Mouse (Mus musculus) MEL (cell line): Measurements from ENCODE around the gene Snrpd2. TPM values are rescaled to one million over a fixed set of nuclear protein-coding genes. Genes with fewer than 3 reads are reported as not detected.

Source experiments
- DNase-seq: peaks from one replicate; pipeline ENCODE4 v3.0.0; 2011; ENCODE audit warnings: low read depth, low spot score
- H3K27ac ChIP-seq: 2 replicates; pipeline ENCODE4 v1.5.1; 2012; ENCODE audit warnings: low read depth, mild to moderate bottlenecking, control low read depth, low read length, moderate library complexity; ENCODE audit not compliant: control insufficient read depth
- H3K27me3 ChIP-seq, 2 experiments: fragments of 150-350 bp in 1 of 2; sonication (generic) in 1 of 2; 2 replicates each; pipeline ENCODE4 v1.6.1; 2012; ENCODE audit warnings: low read length in 2 of 2, mild to moderate bottlenecking in 2 of 2, improper control_type of control experiment in 1 of 2, moderate library complexity in 1 of 2; ENCODE audit not compliant: insufficient read depth in 2 of 2, control insufficient read depth in 1 of 2
- H3K36me3 ChIP-seq, 2 experiments: 2 replicates each; pipeline ENCODE4 v1.6.1; 2012 to 2014; ENCODE audit warnings: low read length in 2 of 2, improper control_type of control experiment in 1 of 2, inconsistent platforms in 1 of 2, mild to moderate bottlenecking in 1 of 2; ENCODE audit not compliant: insufficient read depth in 2 of 2, control insufficient read depth in 1 of 2
- H3K4me1 ChIP-seq, 2 experiments: fragments of 150-350 bp in 1 of 2; sonication (generic) in 1 of 2; 2 replicates each; pipeline ENCODE4 v1.6.1; 2012; ENCODE audit warnings: low read length in 2 of 2, improper control_type of control experiment in 1 of 2, mild to moderate bottlenecking in 1 of 2; ENCODE audit not compliant: insufficient read depth in 2 of 2, control insufficient read depth in 1 of 2
- H3K4me3 ChIP-seq, 2 experiments: fragments of 150-350 bp in 1 of 2; sonication (generic) in 1 of 2; 2 replicates each; pipeline ENCODE4 v1.5.1; 2012; ENCODE audit warnings: low read depth in 2 of 2, low read length in 2 of 2, mild to moderate bottlenecking in 2 of 2, moderate library complexity in 2 of 2, control low read depth in 1 of 2, improper control_type of control experiment in 1 of 2; ENCODE audit not compliant: control insufficient read depth in 1 of 2, insufficient read depth in 1 of 2
- H3K79me2 ChIP-seq: 2 replicates; pipeline ENCODE4 v1.6.1; 2012; ENCODE audit warnings: mild to moderate bottlenecking, low read length, moderate library complexity; ENCODE audit not compliant: control insufficient read depth, poor library complexity, insufficient read depth
- H3K9ac ChIP-seq: 2 replicates; pipeline ENCODE4 v1.6.1; 2012; ENCODE audit warnings: low read depth, mild to moderate bottlenecking, control low read depth, low read length, moderate library complexity; ENCODE audit not compliant: control insufficient read depth, poor library complexity, severe bottlenecking
- H3K9me3 ChIP-seq: fragments of 150-350 bp; sonication (generic); replicated peaks from 2 replicates; pipeline ENCODE4 v1.6.1; 2012; ENCODE audit warnings: mild to moderate bottlenecking, low read length, improper control_type of control experiment, moderate library complexity; ENCODE audit not compliant: insufficient read depth
- BHLHE40 ChIP-seq: IDR thresholded peaks from 2 replicates; pipeline ENCODE4 v1.6.1; 2012; ENCODE audit warnings: low read depth, mild to moderate bottlenecking, inconsistent platforms, low read length, improper control_type of control experiment, borderline replicate concordance
- CHD1 ChIP-seq: IDR thresholded peaks from 2 replicates; pipeline ENCODE4 v1.6.1; 2012; ENCODE audit warnings: low read depth, mild to moderate bottlenecking, inconsistent platforms, low read length, improper control_type of control experiment
- CHD2 ChIP-seq: IDR thresholded peaks from 2 replicates; pipeline ENCODE4 v1.6.1; 2011; ENCODE audit warnings: low read length, improper control_type of control experiment
- CTCF ChIP-seq, 3 experiments: IDR thresholded peaks in 2 of 3; conservative IDR thresholded peaks in 1 of 3; 2 replicates each; pipeline ENCODE4 v1.5.1; 2011 to 2012; ENCODE audit warnings: low read length in 3 of 3, low read depth in 2 of 3, mild to moderate bottlenecking in 2 of 3, improper control_type of control experiment in 1 of 3, inconsistent platforms in 1 of 3, mixed read lengths in 1 of 3, moderate library complexity in 1 of 3; ENCODE audit not compliant: control insufficient read depth in 1 of 3, insufficient read depth in 1 of 3, poor library complexity in 1 of 3, severe bottlenecking in 1 of 3
- E2F4 ChIP-seq: IDR thresholded peaks from 2 replicates; pipeline ENCODE4 v1.6.1; 2011; ENCODE audit warnings: low read depth, low read length, improper control_type of control experiment, borderline replicate concordance
- ELF1 ChIP-seq: IDR thresholded peaks from 2 replicates; pipeline ENCODE4 v1.6.1; 2014; ENCODE audit warnings: low read depth, mild to moderate bottlenecking, inconsistent platforms, low read length, improper control_type of control experiment, moderate library complexity
- EP300 ChIP-seq, 2 experiments: IDR thresholded peaks; 2 replicates each; pipeline ENCODE4 v1.6.1; 2011; ENCODE audit warnings: improper control_type of control experiment in 2 of 2, low read length in 2 of 2, low read depth in 1 of 2, mild to moderate bottlenecking in 1 of 2
- ETS1 ChIP-seq: IDR thresholded peaks from 2 replicates; pipeline ENCODE4 v1.6.1; 2012; ENCODE audit warnings: low read depth, mild to moderate bottlenecking, inconsistent platforms, low read length, improper control_type of control experiment, moderate library complexity
- GABPA ChIP-seq: IDR thresholded peaks from 2 replicates; pipeline ENCODE4 v1.6.1; 2012; ENCODE audit warnings: low read depth, mild to moderate bottlenecking, inconsistent platforms, low read length, improper control_type of control experiment, moderate library complexity
- HCFC1 ChIP-seq: IDR thresholded peaks from 2 replicates; pipeline ENCODE4 v1.6.1; 2012; ENCODE audit warnings: low read depth, mild to moderate bottlenecking, inconsistent platforms, low read length, improper control_type of control experiment, moderate library complexity
- JUND ChIP-seq: IDR thresholded peaks from 2 replicates; pipeline ENCODE4 v1.6.1; 2011; ENCODE audit warnings: low read depth, mild to moderate bottlenecking, improper control_type of control experiment, low read length
- KAT2A ChIP-seq: conservative IDR thresholded peaks from 2 replicates; pipeline ENCODE4 v1.6.1; 2012; ENCODE audit warnings: low read depth, low read length, improper control_type of control experiment, inconsistent platforms
- MAFK ChIP-seq: IDR thresholded peaks from 2 replicates; pipeline ENCODE4 v1.6.1; 2011; ENCODE audit warnings: low read depth, mild to moderate bottlenecking, low read length, improper control_type of control experiment, borderline replicate concordance
- MAX ChIP-seq: IDR thresholded peaks from 2 replicates; pipeline ENCODE4 v1.6.1; 2011; ENCODE audit warnings: low read length, improper control_type of control experiment
- MAZ ChIP-seq: IDR thresholded peaks from 2 replicates; pipeline ENCODE4 v1.6.1; 2012; ENCODE audit warnings: low read depth, mild to moderate bottlenecking, inconsistent platforms, low read length, improper control_type of control experiment
- MEF2A ChIP-seq: IDR thresholded peaks from 2 replicates; pipeline ENCODE4 v1.6.1; 2014; ENCODE audit warnings: low read depth, mild to moderate bottlenecking, inconsistent platforms, low read length, improper control_type of control experiment; ENCODE audit not compliant: poor library complexity, insufficient replicate concordance, severe bottlenecking; ENCODE audit errors: extremely low read depth
- MXI1 ChIP-seq: IDR thresholded peaks from 2 replicates; pipeline ENCODE4 v1.6.1; 2011; ENCODE audit warnings: mild to moderate bottlenecking, low read depth, low read length, improper control_type of control experiment
- MYB ChIP-seq: IDR thresholded peaks from 2 replicates; pipeline ENCODE4 v1.6.1; 2011; ENCODE audit warnings: mild to moderate bottlenecking, low read depth, low read length, improper control_type of control experiment
- MYC ChIP-seq: IDR thresholded peaks from 2 replicates; pipeline ENCODE4 v1.6.1; 2011; ENCODE audit warnings: low read depth, mild to moderate bottlenecking, low read length, improper control_type of control experiment, moderate library complexity
- NELFE ChIP-seq: IDR thresholded peaks from 2 replicates; pipeline ENCODE4 v1.6.1; 2011; ENCODE audit warnings: low read depth, low read length, improper control_type of control experiment
- NRF1 ChIP-seq: IDR thresholded peaks from 2 replicates; pipeline ENCODE4 v1.6.1; 2014; ENCODE audit warnings: low read depth, mild to moderate bottlenecking, inconsistent platforms, low read length, improper control_type of control experiment, moderate library complexity; ENCODE audit not compliant: poor library complexity, insufficient read depth, severe bottlenecking
- POLR2A ChIP-seq, 2 experiments: IDR thresholded peaks; 2 replicates each; pipeline ENCODE4 v1.6.1; 2011 to 2012; ENCODE audit warnings: low read length in 2 of 2, mild to moderate bottlenecking in 2 of 2, control low read depth in 1 of 2, improper control_type of control experiment in 1 of 2, low read depth in 1 of 2, moderate library complexity in 1 of 2; ENCODE audit not compliant: control insufficient read depth in 1 of 2, insufficient read depth in 1 of 2, poor library complexity in 1 of 2
- POLR2AphosphoS5 ChIP-seq: IDR thresholded peaks from 2 replicates; pipeline ENCODE4 v1.6.1; 2012; ENCODE audit warnings: low read depth, borderline replicate concordance, mild to moderate bottlenecking, inconsistent platforms, low read length, moderate library complexity, mixed read lengths
- RAD21 ChIP-seq: IDR thresholded peaks from 2 replicates; pipeline ENCODE4 v1.6.1; 2011; ENCODE audit warnings: mild to moderate bottlenecking, low read depth, low read length, improper control_type of control experiment
- RCOR1 ChIP-seq: IDR thresholded peaks from 2 replicates; pipeline ENCODE4 v1.6.1; 2012; ENCODE audit warnings: low read depth, mild to moderate bottlenecking, inconsistent platforms, low read length, improper control_type of control experiment
- SIN3A ChIP-seq: IDR thresholded peaks from 2 replicates; pipeline ENCODE4 v1.6.1; 2012; ENCODE audit warnings: low read length, improper control_type of control experiment, inconsistent platforms
- SMC3 ChIP-seq: IDR thresholded peaks from 2 replicates; pipeline ENCODE4 v1.6.1; 2011; ENCODE audit warnings: low read depth, low read length, improper control_type of control experiment
- TAL1 ChIP-seq: IDR thresholded peaks from 2 replicates; pipeline ENCODE4 v1.6.1; 2012; ENCODE audit warnings: mild to moderate bottlenecking, inconsistent platforms, low read length, moderate library complexity, mixed read lengths
- TBP ChIP-seq: IDR thresholded peaks from 2 replicates; pipeline ENCODE4 v1.8.0; 2011; ENCODE audit warnings: low read depth, low read length, improper control_type of control experiment
- TCF12 ChIP-seq: IDR thresholded peaks from 2 replicates; pipeline ENCODE4 v1.6.1; 2014; ENCODE audit warnings: low read depth, mild to moderate bottlenecking, inconsistent platforms, low read length, improper control_type of control experiment, moderate library complexity
- UBTF ChIP-seq: IDR thresholded peaks from 2 replicates; pipeline ENCODE4 v1.6.1; 2012; ENCODE audit warnings: low read depth, mild to moderate bottlenecking, inconsistent platforms, low read length, improper control_type of control experiment, moderate library complexity, borderline replicate concordance; ENCODE audit not compliant: insufficient read depth
- USF1 ChIP-seq: IDR thresholded peaks from 2 replicates; pipeline ENCODE4 v1.6.1; 2014; ENCODE audit warnings: low read depth, mild to moderate bottlenecking, inconsistent platforms, low read length, improper control_type of control experiment, moderate library complexity
- USF2 ChIP-seq, 2 experiments: IDR thresholded peaks; 2 replicates each; pipeline ENCODE4 v1.6.1; 2011 to 2012; ENCODE audit warnings: improper control_type of control experiment in 2 of 2, low read length in 2 of 2, borderline replicate concordance in 1 of 2, inconsistent platforms in 1 of 2, low read depth in 1 of 2, mild to moderate bottlenecking in 1 of 2; ENCODE audit not compliant: insufficient read depth in 1 of 2
- ZC3H11A ChIP-seq: IDR thresholded peaks from 2 replicates; pipeline ENCODE4 v1.6.1; 2012; ENCODE audit warnings: low read depth, mild to moderate bottlenecking, inconsistent platforms, low read length, improper control_type of control experiment
- ZKSCAN1 ChIP-seq: IDR thresholded peaks from 2 replicates; pipeline ENCODE4 v1.6.1; 2012; ENCODE audit warnings: low read depth, mild to moderate bottlenecking, inconsistent platforms, low read length, improper control_type of control experiment, moderate library complexity
- ZMIZ1 ChIP-seq: IDR thresholded peaks from 2 replicates; pipeline ENCODE4 v1.6.1; 2012; ENCODE audit warnings: low read depth, mild to moderate bottlenecking, inconsistent platforms, low read length, improper control_type of control experiment, moderate library complexity
- ZNF384 ChIP-seq: IDR thresholded peaks from 2 replicates; pipeline ENCODE4 v1.6.1; 2012; ENCODE audit warnings: low read depth, mild to moderate bottlenecking, inconsistent platforms, low read length, improper control_type of control experiment
- polyA plus RNA-seq, 2 experiments: library from polyadenylated mRNA; stranded (reverse) in 1 of 2; unstranded in 1 of 2; fragments of >175 nt in 1 of 2; fragments of >200 nt in 1 of 2; gene quantifications; 2 replicates each; pipeline versions ENCODE4 v1.2.1 to v1.2.4; 2012; ENCODE audit warnings: low replicate concordance in 2 of 2, low read depth in 1 of 2; ENCODE audit not compliant: insufficient read length in 2 of 2, insufficient read depth in 1 of 2, missing spikeins in 1 of 2
- total RNA-seq: library from RNA; depleted of rRNA; stranded (reverse); fragments of 300-350 nt; gene quantifications from 2 replicates; pipeline ENCODE4 v1.2.3, GENCODE M21; 2012; rRNA removed

Gene Snrpd2
- total RNA-seq (333 and 345 TPM in 2 replicates), polyA plus RNA-seq (100 to 1,000 TPM in 1 of 2 experiments, not detected in 1; 234 TPM)

DNA sequence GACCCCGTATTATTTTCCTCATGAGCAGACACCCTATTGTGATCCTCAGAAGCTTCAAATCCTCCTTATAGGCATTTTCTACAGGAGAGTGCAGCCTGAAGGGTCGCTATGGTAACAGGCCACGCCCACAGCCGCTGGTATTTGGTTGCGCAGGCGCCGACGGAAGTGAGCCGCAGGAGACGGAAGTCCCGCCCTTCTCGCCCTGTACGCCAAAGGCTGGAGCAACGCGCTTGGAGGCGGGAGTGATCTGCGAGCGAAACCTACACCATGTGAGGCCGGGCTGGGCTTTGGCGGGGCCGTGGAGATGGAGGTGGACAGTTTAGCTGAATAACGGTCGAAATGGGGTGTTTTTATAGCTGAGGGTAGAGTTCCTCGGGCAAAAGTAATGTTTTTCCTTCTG lies at the start of gene Snrpd2:
Gene Snrpd2 (plus strand): TSS at position 97 of the 400 bp plus-strand sequence.
- Histone ChIP-seq H3K27me3 (no peaks in the 10 kb centered on the region), H3K27ac (peak within 1 kb of the TSS; percentile 94), H3K79me2 (peaks cover 14% of the 10 kb centered on the region), H3K9ac (peak within 1 kb of the TSS; percentile 94), H3K4me3 (peak within 1 kb of the TSS; percentile 88 to 89), H3K9me3 (no peaks in the 10 kb centered on the region), H3K4me1 (peaks cover 4 to 17% of the 10 kb centered on the region in 2 experiments; a peak in 3 of 4 replicates), H3K36me3 (peaks cover 0 to 6% of the 10 kb centered on the region in 2 experiments; a peak in 2 of 4 replicates)
- DNase-seq = peak; percentile 98
- no peak for TF ChIP-seq RCOR1
- TF ChIP-seq POLR2A (IDR thresholded peaks at IDR 0.05; ENCODE audit: control insufficient read depth in 1 of 2, insufficient read depth in 1 of 2, low read depth in 1 of 2, low read length in 2 of 2, poor library complexity in 1 of 2) = peak; percentile 68 to 94; a peak in 3 of 4 replicates
- TF ChIP-seq CTCF (IDR thresholded peaks at IDR 0.05 in 2 of 3, conservative IDR thresholded peaks at IDR 0.05 in 1 of 3; ENCODE audit: control insufficient read depth in 1 of 3, insufficient read depth in 1 of 3, low read depth in 2 of 3, low read length in 3 of 3, poor library complexity in 1 of 3, severe bottlenecking in 1 of 3) = no peak
- no peak for TF ChIP-seq ZKSCAN1
- TF ChIP-seq ELF1 = peak; percentile 73
- TF ChIP-seq CHD2 = no peak
- TF ChIP-seq EP300 (IDR thresholded peaks at IDR 0.05; ENCODE audit: low read depth in 1 of 2, low read length in 2 of 2) = no peak
- peak; percentile 18; the same call in 1 of the 2 replicates for TF ChIP-seq KAT2A
- TF ChIP-seq BHLHE40 = no peak
- no peak for TF ChIP-seq JUND
- TF ChIP-seq RAD21 = no peak
- peak; percentile 43; the same call in 1 of the 2 replicates for TF ChIP-seq ETS1
- TF ChIP-seq UBTF = no peak
- peak; percentile 90 for TF ChIP-seq NRF1
- TF ChIP-seq NELFE = peak; percentile 94
- TF ChIP-seq TAL1 = no peak
- peak; percentile 98 for TF ChIP-seq MXI1
- peak; percentile 84 for TF ChIP-seq TBP
- TF ChIP-seq USF1 = 0 out of 2 replicates have a peak, but pooled peaks have one; percentile 44
- no peak for TF ChIP-seq CHD1
- TF ChIP-seq POLR2AphosphoS5 = no peak
- peak; percentile 52; the same call in 1 of the 2 replicates for TF ChIP-seq TCF12
- peak; percentile 66 for TF ChIP-seq MYC
- TF ChIP-seq MAX = peak; percentile 89
- TF ChIP-seq USF2 (IDR thresholded peaks at IDR 0.05; ENCODE audit: borderline replicate concordance in 1 of 2, insufficient read depth in 1 of 2, low read depth in 1 of 2, low read length in 2 of 2) = no peak
- no peak for TF ChIP-seq MAZ
- no peak; the same call in 1 of the 2 replicates for TF ChIP-seq E2F4
- TF ChIP-seq SMC3 = no peak
- TF ChIP-seq MAFK = no peak
- TF ChIP-seq HCFC1 = peak; percentile 88
- TF ChIP-seq MEF2A = no peak
- TF ChIP-seq ZNF384 = no peak
- no peak for TF ChIP-seq ZC3H11A
- TF ChIP-seq SIN3A = peak; percentile 87
- TF ChIP-seq ZMIZ1 = peak; percentile 68
- TF ChIP-seq MYB = no peak
- no peak for TF ChIP-seq GABPA
